Mouse (Mus musculus): Measurements from ENCODE around the gene Zfp276. TPM values are rescaled to one million over a fixed set of nuclear protein-coding genes. Genes with fewer than 3 reads are reported as not detected.

The Zfp276 gene
- total RNA-seq, 1 experiment = 14.8 TPM

DNA sequence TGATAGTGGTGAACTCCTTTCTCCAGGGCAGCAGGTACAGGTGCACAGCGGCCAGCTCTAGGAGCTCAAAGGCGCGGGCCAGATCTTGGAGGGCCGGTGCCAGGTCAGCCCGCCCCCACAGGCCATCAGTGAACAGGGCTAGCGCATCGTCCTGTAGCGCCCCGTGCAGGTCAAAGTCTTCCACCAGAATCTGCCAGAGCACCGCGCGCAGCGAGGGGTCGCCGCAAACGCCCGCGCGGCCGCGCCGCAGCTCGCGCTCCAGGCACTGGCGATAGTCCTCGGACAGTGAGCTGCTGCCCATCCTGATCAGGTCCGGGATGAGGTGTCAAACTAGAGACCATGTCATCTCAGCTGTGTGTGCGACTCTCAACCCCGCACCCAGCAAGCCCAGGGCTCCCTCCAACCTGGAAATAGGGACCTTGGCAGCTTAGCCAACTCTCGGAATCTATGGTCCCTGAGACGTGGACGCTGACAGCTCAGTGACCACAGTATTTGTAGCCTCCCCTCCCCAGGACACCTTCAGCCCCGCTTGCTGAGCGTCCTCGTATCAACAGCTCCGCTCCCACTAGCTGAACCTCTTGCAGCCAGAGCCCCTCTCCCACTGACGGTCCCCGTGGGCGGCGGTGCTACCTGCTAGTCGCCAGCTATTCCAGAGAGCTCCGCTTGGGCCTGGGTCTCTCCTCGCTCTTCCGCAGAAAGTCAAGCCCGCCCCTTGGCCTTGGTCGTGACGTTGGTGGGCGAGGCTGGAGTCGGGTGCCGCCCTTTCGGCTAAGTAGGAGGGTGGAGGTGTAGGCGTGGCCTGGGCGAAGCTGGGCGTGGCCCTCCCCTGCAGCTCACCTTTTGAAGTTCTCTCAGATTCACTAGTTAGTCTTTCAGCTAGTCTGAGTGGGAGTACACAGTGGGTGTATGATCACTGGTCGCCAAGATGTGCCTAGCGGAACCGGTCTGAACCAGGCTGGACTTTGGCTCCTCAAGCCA, 18.2 kb upstream of the Zfp276 start, which contains the start of gene Spata2l:
Spata2l (minus strand) TSS at position 714 of the 978 bp plus-strand sequence.
- in situ Hi-C loops (cut with MboI; ENCODE audit: low sequenced_read_pairs in 2 of 2, unreplicated experiment in 2 of 2) = no loop called here
- H3K4me1 ChIP-seq (ENCODE audit: control insufficient read depth in 2 of 2, insufficient read depth in 2 of 2, low read length in 2 of 2, poor library complexity in 1 of 2) = peaks cover 3 to 31% of the 10 kb centered on the region in 2 experiments; a peak in 3 of 4 replicates
- H3K36me3 ChIP-seq (ENCODE audit: control insufficient read depth, insufficient read depth, low read length, poor library complexity, severe bottlenecking) = no peaks in the 10 kb centered on the region
- H3K9ac ChIP-seq (ENCODE audit: insufficient read depth, low read depth, low read length, poor library complexity, severe bottlenecking) = peak within 1 kb of the TSS; percentile 19; the same call in 1 of the 2 replicates
- no peak for TF ChIP-seq ZNF384 (IDR thresholded peaks at IDR 0.05; ENCODE audit: low read depth, low read length)
- H3K27ac ChIP-seq (ENCODE audit: insufficient read depth, low read depth, low read length, poor library complexity, severe bottlenecking) = no peak within 1 kb of the TSS
- peak; percentile 90 for DNase-seq (ENCODE audit: low read depth, low spot score)
- peak within 1 kb of the TSS; percentile 49 to 81 for H3K4me3 ChIP-seq (ENCODE audit: insufficient read depth in 1 of 2, low read depth in 1 of 2, low read length in 2 of 2, poor library complexity in 1 of 2, severe bottlenecking in 1 of 2)
- H3K9me3 ChIP-seq (ENCODE audit: control insufficient read depth, insufficient read depth, low read depth, low read length) = no peaks in the 10 kb centered on the region

GRCm38 (mm10) chr8:123239398-123239797, 14.6 kb upstream of the Zfp276 start:
- Histone ChIP-seq H3K9ac (ENCODE audit: insufficient read depth, low read depth, low read length, poor library complexity, severe bottlenecking) (no peak overlapping the region), H3K27ac (ENCODE audit: insufficient read depth, low read depth, low read length, poor library complexity, severe bottlenecking) (no peak overlapping the region), H3K9me3 (ENCODE audit: control insufficient read depth, insufficient read depth, low read depth, low read length) (no peaks in the 10 kb centered on the region), H3K4me3 (ENCODE audit: insufficient read depth in 1 of 2, low read depth in 1 of 2, low read length in 2 of 2, poor library complexity in 1 of 2, severe bottlenecking in 1 of 2) (no peak overlapping the region), H3K4me1 (ENCODE audit: control insufficient read depth in 2 of 2, insufficient read depth in 2 of 2, low read length in 2 of 2, poor library complexity in 1 of 2) (peaks cover 3 to 18% of the 10 kb centered on the region in 2 experiments; a peak in 3 of 4 replicates), H3K36me3 (ENCODE audit: control insufficient read depth, insufficient read depth, low read length, poor library complexity, severe bottlenecking) (peaks cover 2% of the 10 kb centered on the region; the same call in 1 of the 2 replicates)
- TF ChIP-seq ZC3H11A (IDR thresholded peaks at IDR 0.05; ENCODE audit: borderline replicate concordance, low read depth, low read length) = no peak
- TF ChIP-seq HCFC1 (IDR thresholded peaks at IDR 0.05; ENCODE audit: borderline replicate concordance, insufficient read depth, low read length) = no peak
- no peak for TF ChIP-seq CHD2 (IDR thresholded peaks at IDR 0.05; ENCODE audit: low read depth, low read length)
- no peak for TF ChIP-seq MAFK (IDR thresholded peaks at IDR 0.05; ENCODE audit: insufficient read depth, low read depth, low read length)
- no peak for TF ChIP-seq ZNF384 (IDR thresholded peaks at IDR 0.05; ENCODE audit: low read depth, low read length)
- in situ Hi-C loops (cut with MboI; ENCODE audit: low sequenced_read_pairs in 2 of 2, unreplicated experiment in 2 of 2) = no loop called here
- no peak for DNase-seq (ENCODE audit: low read depth, low spot score)

GRCm38 (mm10) chr8:123242107-123242923, 11.7 kb upstream of the Zfp276 start:
- no peak overlapping the region for H3K9ac ChIP-seq (ENCODE audit: insufficient read depth, low read depth, low read length, poor library complexity, severe bottlenecking)
- no peak overlapping the region for H3K4me3 ChIP-seq (ENCODE audit: insufficient read depth in 1 of 2, low read depth in 1 of 2, low read length in 2 of 2, poor library complexity in 1 of 2, severe bottlenecking in 1 of 2)
- peaks cover 2% of the 10 kb centered on the region; the same call in 1 of the 2 replicates for H3K36me3 ChIP-seq (ENCODE audit: control insufficient read depth, insufficient read depth, low read length, poor library complexity, severe bottlenecking)
- peaks cover 0 to 2% of the 10 kb centered on the region in 2 experiments; a peak in 1 of 4 replicates for H3K4me1 ChIP-seq (ENCODE audit: control insufficient read depth in 2 of 2, insufficient read depth in 2 of 2, low read length in 2 of 2, poor library complexity in 1 of 2)
- TF ChIP-seq HCFC1 (IDR thresholded peaks at IDR 0.05; ENCODE audit: borderline replicate concordance, insufficient read depth, low read length) (no peak), ZNF384 (IDR thresholded peaks at IDR 0.05; ENCODE audit: low read depth, low read length) (no peak), ZC3H11A (IDR thresholded peaks at IDR 0.05; ENCODE audit: borderline replicate concordance, low read depth, low read length) (no peak), MAFK (IDR thresholded peaks at IDR 0.05; ENCODE audit: insufficient read depth, low read depth, low read length) (no peak), CHD2 (IDR thresholded peaks at IDR 0.05; ENCODE audit: low read depth, low read length) (no peak)
- in situ Hi-C loops (cut with MboI; ENCODE audit: low sequenced_read_pairs in 2 of 2, unreplicated experiment in 2 of 2) = no loop called here
- H3K9me3 ChIP-seq (ENCODE audit: control insufficient read depth, insufficient read depth, low read depth, low read length) = no peaks in the 10 kb centered on the region
- no peak for DNase-seq (ENCODE audit: low read depth, low spot score)
- no peak overlapping the region for H3K27ac ChIP-seq (ENCODE audit: insufficient read depth, low read depth, low read length, poor library complexity, severe bottlenecking)

- in situ Hi-C loops (cut with MboI; ENCODE audit: low sequenced_read_pairs in 2 of 2, unreplicated experiment in 2 of 2) = no loop called here
Observed at GRCm38 (mm10) chr8:123243053-123243452, 10.9 kb upstream of the Zfp276 start.

More at GRCm38 (mm10) chr8:123243053-123243452, 10.9 kb upstream of the Zfp276 start:
- Histone ChIP-seq H3K4me3 (ENCODE audit: insufficient read depth in 1 of 2, low read depth in 1 of 2, low read length in 2 of 2, poor library complexity in 1 of 2, severe bottlenecking in 1 of 2) (no peak overlapping the region), H3K4me1 (ENCODE audit: control insufficient read depth in 2 of 2, insufficient read depth in 2 of 2, low read length in 2 of 2, poor library complexity in 1 of 2) (peaks cover 0 to 2% of the 10 kb centered on the region in 2 experiments; a peak in 1 of 4 replicates), H3K9ac (ENCODE audit: insufficient read depth, low read depth, low read length, poor library complexity, severe bottlenecking) (no peak overlapping the region), H3K36me3 (ENCODE audit: control insufficient read depth, insufficient read depth, low read length, poor library complexity, severe bottlenecking) (peaks cover 2% of the 10 kb centered on the region; the same call in 1 of the 2 replicates), H3K9me3 (ENCODE audit: control insufficient read depth, insufficient read depth, low read depth, low read length) (no peaks in the 10 kb centered on the region), H3K27ac (ENCODE audit: insufficient read depth, low read depth, low read length, poor library complexity, severe bottlenecking) (no peak overlapping the region)
- no peak for TF ChIP-seq HCFC1 (IDR thresholded peaks at IDR 0.05; ENCODE audit: borderline replicate concordance, insufficient read depth, low read length)
- TF ChIP-seq ZC3H11A (IDR thresholded peaks at IDR 0.05; ENCODE audit: borderline replicate concordance, low read depth, low read length) = no peak
- TF ChIP-seq MAFK (IDR thresholded peaks at IDR 0.05; ENCODE audit: insufficient read depth, low read depth, low read length) = no peak
- TF ChIP-seq ZNF384 (IDR thresholded peaks at IDR 0.05; ENCODE audit: low read depth, low read length) = no peak
- no peak for TF ChIP-seq CHD2 (IDR thresholded peaks at IDR 0.05; ENCODE audit: low read depth, low read length)
- DNase-seq (ENCODE audit: low read depth, low spot score) = no peak
